Mouse (Mus musculus): ENCODE data around the gene Traf6. TPM values are rescaled to one million over a fixed set of nuclear protein-coding genes. Genes with fewer than 3 reads are reported as not detected.

Traf6 gene
- total and polyA plus RNA-seq, 3 experiments: 10.5 to 16.8 (median 14.0) TPM

DNA sequence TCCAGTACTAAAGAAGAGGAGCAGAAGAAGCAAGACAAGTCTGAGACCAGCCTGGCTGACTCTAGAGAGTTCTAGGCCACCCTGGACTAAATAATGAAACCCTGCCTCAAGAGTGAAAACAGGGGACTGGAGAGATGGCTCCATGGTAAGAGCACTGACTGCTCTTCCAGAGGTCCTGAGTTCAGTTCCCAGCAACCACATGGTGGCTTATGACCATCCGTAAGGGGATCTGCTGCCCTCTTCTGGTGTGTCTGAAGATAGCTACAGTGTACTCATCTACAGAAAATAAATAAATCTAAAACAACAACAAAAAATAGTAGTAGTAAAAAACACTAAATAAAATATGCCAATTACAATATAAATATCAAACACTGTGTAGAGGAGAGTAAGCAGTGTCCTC lies 32.4 kb upstream of the Traf6 start:
- Histone ChIP-seq H3K4me3 (replicated peaks in 1 of 3; ENCODE audit: low read depth in 2 of 3, low read length in 2 of 3, poor library complexity in 1 of 3) (no peak overlapping the region), H3K27ac (ENCODE audit: insufficient read depth, low read depth) (no peak overlapping the region), H3K79me2 (replicated peaks; ENCODE audit: control insufficient read depth, extremely low read depth, insufficient read depth, poor library complexity, severe bottlenecking) (no peaks in the 10 kb centered on the region), H3K4me1 (ENCODE audit: control insufficient read depth in 1 of 2, insufficient read depth in 2 of 2) (peaks cover 6 to 12% of the 10 kb centered on the region in 2 experiments), H3K27me3 (replicated peaks) (peaks cover 46% of the 10 kb centered on the region), H3K9ac (ENCODE audit: insufficient read depth, low read depth) (no peak overlapping the region), H3K4me2 (ENCODE audit: insufficient read depth, low read depth, poor library complexity, severe bottlenecking) (no peak overlapping the region), H3K9me3 (replicated peaks; ENCODE audit: low read length) (no peaks in the 10 kb centered on the region), H3K36me3 (replicated peaks in 1 of 2; ENCODE audit: control insufficient read depth in 1 of 2, insufficient read depth in 1 of 2, low read length in 1 of 2) (no peaks in the 10 kb centered on the region)
- in situ Hi-C loops (cut with MboI; ENCODE audit: low pct_ligation_motif_present, low pct_unique_long_range_greater_than_20kb, low sequenced_read_pairs) (no loop called here), dilution Hi-C loops (cut with MboI; ENCODE audit: extremely low pct_ligation_motif_present, extremely low pct_unique_long_range_greater_than_20kb, low sequenced_read_pairs) (no loop called here)
- no peak for DNase-seq (ENCODE audit: extremely low read depth)
- TF ChIP-seq CTCF (conservative IDR thresholded peaks at IDR 0.05 in 1 of 2, IDR thresholded peaks at IDR 0.05 in 1 of 2; ENCODE audit: low read depth in 2 of 2, low read length in 2 of 2): peak in 1 of 2 experiments; percentile 18; a peak in 1 of 4 replicates
- TF ChIP-seq USF1 (IDR thresholded peaks at IDR 0.05; ENCODE audit: low read depth, low read length): no peak

DNA sequence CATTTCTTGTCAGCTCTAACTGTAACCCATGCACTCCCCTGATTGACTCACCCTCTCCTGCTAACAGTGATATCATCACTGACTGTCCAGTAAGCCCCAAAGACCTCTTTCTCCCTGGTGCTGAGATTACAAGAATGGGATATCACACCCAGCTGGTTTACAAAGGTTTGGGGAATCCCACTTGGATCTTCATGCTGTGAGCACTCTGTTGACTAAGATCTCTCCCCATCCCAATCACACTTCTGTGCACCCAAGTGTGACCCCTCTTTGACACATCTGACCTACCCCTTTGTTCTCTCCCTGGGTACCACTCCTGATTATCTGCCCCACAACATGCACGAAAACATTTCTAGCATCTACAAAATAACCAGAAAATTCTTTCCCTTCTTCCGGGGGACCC lies 29.9 kb upstream of the Traf6 start:
- H3K4me3 ChIP-seq (replicated peaks in 1 of 3; ENCODE audit: low read depth in 2 of 3, low read length in 2 of 3, poor library complexity in 1 of 3): no peak overlapping the region
- TF ChIP-seq SIN3A (IDR thresholded peaks at IDR 0.05; ENCODE audit: low read length) (no peak), SMC3 (IDR thresholded peaks at IDR 0.05; ENCODE audit: low read depth, low read length) (no peak), ZKSCAN1 (IDR thresholded peaks at IDR 0.05; ENCODE audit: borderline replicate concordance, low read depth, low read length) (no peak), MAFK (IDR thresholded peaks at IDR 0.05; ENCODE audit: insufficient replicate concordance, low read length) (no peak), MAZ (IDR thresholded peaks at IDR 0.05; ENCODE audit: low read depth, low read length) (no peak), CHD1 (IDR thresholded peaks at IDR 0.05; ENCODE audit: low read depth, low read length) (no peak), USF2 (conservative IDR thresholded peaks at IDR 0.05; ENCODE audit: low read depth, low read length) (no peak), CHD2 (IDR thresholded peaks at IDR 0.05; ENCODE audit: low read length) (no peak), CTCF (conservative IDR thresholded peaks at IDR 0.05 in 1 of 2, IDR thresholded peaks at IDR 0.05 in 1 of 2; ENCODE audit: low read depth in 2 of 2, low read length in 2 of 2) (no peak), EP300 (IDR thresholded peaks at IDR 0.05; ENCODE audit: low read length) (no peak), ZNF384 (IDR thresholded peaks at IDR 0.05; ENCODE audit: low read depth, low read length) (no peak), HCFC1 (IDR thresholded peaks at IDR 0.05; ENCODE audit: low read depth, low read length) (no peak), TBP (conservative IDR thresholded peaks at IDR 0.05; ENCODE audit: low read depth, low read length) (no peak), MEF2A (IDR thresholded peaks at IDR 0.05; ENCODE audit: borderline replicate concordance, low read depth, low read length) (no peak), JUND (conservative IDR thresholded peaks at IDR 0.05; ENCODE audit: low read depth, low read length) (no peak), KAT2A (IDR thresholded peaks at IDR 0.05; ENCODE audit: insufficient replicate concordance, low read length) (no peak), ZC3H11A (IDR thresholded peaks at IDR 0.05; ENCODE audit: low read depth, low read length) (no peak), USF1 (IDR thresholded peaks at IDR 0.05; ENCODE audit: low read depth, low read length) (no peak)
- dilution Hi-C loops (cut with MboI; ENCODE audit: extremely low pct_ligation_motif_present, extremely low pct_unique_long_range_greater_than_20kb, low sequenced_read_pairs): no loop called here
- no peaks in the 10 kb centered on the region for H3K79me2 ChIP-seq (replicated peaks; ENCODE audit: control insufficient read depth, extremely low read depth, insufficient read depth, poor library complexity, severe bottlenecking)
- H3K27ac ChIP-seq (ENCODE audit: insufficient read depth, low read depth): no peak overlapping the region
- in situ Hi-C loops (cut with MboI; ENCODE audit: low pct_ligation_motif_present, low pct_unique_long_range_greater_than_20kb, low sequenced_read_pairs): no loop called here
- peaks cover 50% of the 10 kb centered on the region for H3K27me3 ChIP-seq (replicated peaks)
- H3K4me2 ChIP-seq (ENCODE audit: insufficient read depth, low read depth, poor library complexity, severe bottlenecking): no peak overlapping the region
- no peaks in the 10 kb centered on the region for H3K9me3 ChIP-seq (replicated peaks; ENCODE audit: low read length)
- H3K9ac ChIP-seq (ENCODE audit: insufficient read depth, low read depth): no peak overlapping the region
- DNase-seq (ENCODE audit: extremely low read depth): no peak
- H3K36me3 ChIP-seq (replicated peaks in 1 of 2; ENCODE audit: control insufficient read depth in 1 of 2, insufficient read depth in 1 of 2, low read length in 1 of 2): no peaks in the 10 kb centered on the region
- peaks cover 6 to 8% of the 10 kb centered on the region in 2 experiments for H3K4me1 ChIP-seq (ENCODE audit: control insufficient read depth in 1 of 2, insufficient read depth in 2 of 2)
